In genomic region chr11:83796980-83797608, GRCm38 (mm10) we compare ENCODE assay signal across 27 mouse cellular contexts. TPM values are rescaled to one million over a fixed set of nuclear protein-coding genes. Genes with fewer than 3 reads are reported as not detected.
DNase-seq lines count a peak whose midpoint lies in the region; ATAC-seq lines count a peak whose summit lies in the region.
"Had no signal": no experiment of that assay in that cellular context is flagged by ENCODE, and none has a peak within 500 bp of the region (broad histone marks: within the 10 kb centered on the region; RNA-seq: fewer than 3 reads in every experiment).

No protein-coding gene starts in this region.

- H3K9me3 ChIP-seq in midbrain, embryonic 11.5 days (ENCODE audit: control insufficient read depth, low read length): no peaks in the 10 kb centered on the region
- no peaks in the 10 kb centered on the region for H3K9me3 ChIP-seq in midbrain, embryonic 15.5 days
- H3K9me3 ChIP-seq: hindbrain, embryonic 12.5 days; midbrain, embryonic 10.5 days had no signal

- H3K4me3 ChIP-seq in midbrain, embryonic 11.5 days (ENCODE audit: low read depth, low read length): no peak overlapping the region
- no peak overlapping the region for H3K4me3 ChIP-seq in midbrain, embryonic 15.5 days
- H3K4me3 ChIP-seq: heart, adult 2 months; hindbrain, embryonic 12.5 days; midbrain, embryonic 10.5 days had no signal

- H3K9ac ChIP-seq in midbrain, embryonic 11.5 days (ENCODE audit: low read length): no peak overlapping the region
- no peak overlapping the region for H3K9ac ChIP-seq in midbrain, embryonic 15.5 days
- H3K9ac ChIP-seq: hindbrain, embryonic 12.5 days had no signal

- no peak overlapping the region for H3K27ac ChIP-seq in midbrain, embryonic 11.5 days (ENCODE audit: low read depth, low read length)
- H3K27ac ChIP-seq in midbrain, embryonic 15.5 days: no peak overlapping the region
- H3K27ac ChIP-seq: heart, adult 2 months; hindbrain, embryonic 12.5 days; macrophage; midbrain, embryonic 10.5 days had no signal

- no peaks in the 10 kb centered on the region for H3K36me3 ChIP-seq in midbrain, embryonic 11.5 days (ENCODE audit: control insufficient read depth, insufficient read depth, low read length)
- no peaks in the 10 kb centered on the region for H3K36me3 ChIP-seq in midbrain, embryonic 15.5 days (replicated peaks)
- H3K36me3 ChIP-seq: hindbrain, embryonic 12.5 days; midbrain, embryonic 10.5 days had no signal

- no peak overlapping the region for H3K4me2 ChIP-seq in midbrain, embryonic 11.5 days
- H3K4me2 ChIP-seq in midbrain, embryonic 15.5 days: no peak overlapping the region
- H3K4me2 ChIP-seq: hindbrain, embryonic 12.5 days had no signal

- H3K27me3 ChIP-seq in midbrain, embryonic 11.5 days (ENCODE audit: control insufficient read depth, insufficient read depth, low read length): no peaks in the 10 kb centered on the region
- no peaks in the 10 kb centered on the region for H3K27me3 ChIP-seq in midbrain, embryonic 15.5 days (replicated peaks)
- H3K27me3 ChIP-seq: hindbrain, embryonic 12.5 days had no signal

- intact Hi-C loops in left cerebral cortex, postnatal 14 days (cut with DNase I): no loop called here

- H3K4me1 ChIP-seq in midbrain, embryonic 11.5 days (ENCODE audit: control insufficient read depth, insufficient read depth, low read length): no peaks in the 10 kb centered on the region
- no peaks in the 10 kb centered on the region for H3K4me1 ChIP-seq in midbrain, embryonic 15.5 days
- H3K4me1 ChIP-seq: hindbrain, embryonic 12.5 days; midbrain, embryonic 10.5 days had no signal

- WGBS in midbrain, embryonic 11.5 days: 81% methylated on average over 10 of the region's 10 CpGs
- 83% methylated on average over 10 of the region's 10 CpGs for WGBS in midbrain, embryonic 15.5 days

- DNase-seq in midbrain, embryonic 11.5 days (ENCODE audit: low spot score, missing footprints): peak; percentile 26
- peak; percentile 95 for DNase-seq in kidney, adult 9 months
- peak; percentile 85 for DNase-seq in kidney, postnatal 14 days
- DNase-seq in thymus, postnatal 0 days (ENCODE audit: low spot score): no peak
- no peak for DNase-seq in left cerebral cortex, postnatal 14 days (ENCODE audit: low spot score in 2 of 2)
- no peak for DNase-seq in embryo, embryonic 10 days (ENCODE audit: low spot score)
- DNase-seq: adrenal gland, postnatal 14 days; cerebellum, adult 2 months; cerebellum, postnatal 25 days; gastrocnemius, postnatal 25 days; heart, adult 2 months; layer of hippocampus, adult 9-11 months had no signal

- ATAC-seq in midbrain, embryonic 11.5 days (ENCODE audit: low FRiP score): no peak
- no peak for ATAC-seq in midbrain, embryonic 15.5 days (replicated peaks)
- ATAC-seq: lung, postnatal 0 days had no signal

RNA-seq across cellular contexts. Expression of gene Heatr6, which starts 43.6 kb away (rescaled TPM):
- 30.1 and 31.9 TPM in 2 replicates for polyA plus RNA-seq in midbrain, embryonic 11.5 days (2014; fragmentation: Nextera tagmentation; extraction: Ambion mirVana)
- polyA plus RNA-seq in midbrain, embryonic 15.5 days (2015; fragmentation: Nextera tagmentation; extraction: Ambion mirVana): 41.0 and 42.3 TPM in 2 replicates
- 19.4 and 23.5 TPM in 2 replicates for polyA plus RNA-seq in thymus, postnatal 0 days (2015; fragmentation: Nextera tagmentation; extraction: Ambion mirVana)
- total RNA-seq in left cerebral cortex, postnatal 14 days (2021): 10 to 100 TPM; 12.6 to 14.8 TPM

RNA-seq across cellular contexts. Expression of gene Wfdc21, which starts 50.4 kb away (rescaled TPM):
- not detected in 2 replicates for polyA plus RNA-seq in midbrain, embryonic 11.5 days (2014; fragmentation: Nextera tagmentation; extraction: Ambion mirVana)
- not detected in 2 replicates for polyA plus RNA-seq in midbrain, embryonic 15.5 days (2015; fragmentation: Nextera tagmentation; extraction: Ambion mirVana)
- polyA plus RNA-seq in thymus, postnatal 0 days (2015; fragmentation: Nextera tagmentation; extraction: Ambion mirVana): 13.4 and 15.6 TPM in 2 replicates
- total RNA-seq in left cerebral cortex, postnatal 14 days (2021): not detected
- total RNA-seq: heart, adult 2 months; heart, postnatal 25 days; left cerebral cortex, adult 18-20 months; left cerebral cortex, postnatal 36 days; MEL had no signal
- polyA plus RNA-seq: forebrain, embryonic 14.5 days; heart, embryonic 14.5 days; hindbrain, embryonic 12.5 days; limb, embryonic 14.5 days; midbrain, embryonic 10.5 days; small intestine, adult 2 months had no signal

RNA-seq across cellular contexts. Expression of gene Hnf1b, which starts 52.8 kb away (rescaled TPM):
- not detected in 2 replicates for polyA plus RNA-seq in midbrain, embryonic 11.5 days (2014; fragmentation: Nextera tagmentation; extraction: Ambion mirVana)
- polyA plus RNA-seq in midbrain, embryonic 15.5 days (2015; fragmentation: Nextera tagmentation; extraction: Ambion mirVana): 0.15 TPM in 1 of 2 replicates, not detected in the other
- polyA plus RNA-seq in thymus, postnatal 0 days (2015; fragmentation: Nextera tagmentation; extraction: Ambion mirVana): not detected in 2 replicates
- under 1 TPM in 1 of 2 experiments, not detected in 1; 0.22 TPM for total RNA-seq in left cerebral cortex, postnatal 14 days (2021)
- total RNA-seq: gastrocnemius, postnatal 25 days; heart, adult 2 months; heart, postnatal 25 days; MEL; monocyte, adult 5-6 weeks had no signal
- polyA plus RNA-seq: embryonic facial prominence, embryonic 14.5 days; macrophage; midbrain, embryonic 10.5 days had no signal

Comparison
In these comparisons a context has a peak if more than half of its experiments do, and no peak if none do; other contexts are left out.
1. DNase-seq: peak in midbrain, embryonic 11.5 days (single experiment), kidney, adult 9 months (single experiment) and kidney, postnatal 14 days (single experiment); none in thymus, postnatal 0 days (single experiment), left cerebral cortex, postnatal 14 days (0 of 2) and embryo, embryonic 10 days (single experiment).
2. RNA of gene Wfdc21, which starts 50.4 kb away (polyA plus RNA-seq): 13.4 to 15.6 TPM in thymus, postnatal 0 days; not detected in midbrain, embryonic 11.5 days and not detected in midbrain, embryonic 15.5 days; every median in the first group is over 10 times any median in the second.